In the genomic region with DNA sequence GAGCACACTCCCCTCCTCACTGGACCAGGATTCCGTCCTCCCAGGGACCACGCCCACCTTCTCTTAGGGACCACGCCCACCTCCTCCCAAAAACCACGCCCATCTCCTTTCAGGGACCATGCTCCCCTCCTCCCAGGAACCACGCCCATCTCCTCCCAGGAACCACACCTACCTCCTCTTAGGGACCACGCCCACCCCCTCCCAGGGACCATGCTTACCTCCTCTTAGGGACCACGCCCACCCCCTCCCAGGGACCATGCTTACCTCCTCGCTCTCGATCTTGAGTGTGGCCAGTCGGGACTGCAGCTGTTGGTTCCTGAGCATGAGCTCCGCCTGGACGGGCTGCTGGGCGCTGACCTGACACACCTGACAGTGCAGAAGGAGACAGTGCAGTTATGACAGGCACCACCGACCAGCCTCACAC, we compare ENCODE assay signal across 15 mouse cellular contexts.
DNase-seq lines count a peak whose midpoint lies in the region; ATAC-seq and TF ChIP-seq lines count a peak whose summit lies in the region.
"Had no signal": no experiment of that assay in that cellular context is flagged by ENCODE, and none has a peak within 500 bp of the region (broad histone marks: within the 10 kb centered on the region; RNA-seq: fewer than 3 reads in every experiment).

No protein-coding gene starts in this region.

- H3K9ac ChIP-seq in limb, embryonic 15.5 days = no peak overlapping the region
- H3K9ac ChIP-seq in ES-Bruce4 (ENCODE audit: low read depth, poor library complexity, severe bottlenecking) = no peak overlapping the region
- no peak overlapping the region for H3K9ac ChIP-seq in liver, embryonic 11.5 days (ENCODE audit: low read depth, low read length)

- TF ChIP-seq POLR2A in ES-Bruce4 (IDR thresholded peaks at IDR 0.05; ENCODE audit: insufficient read depth, low read length) = no peak

- DNase-seq in embryo, embryonic 10 days (ENCODE audit: low spot score) = peak; percentile 57
- DNase-seq in embryo, embryonic 10.5 days (ENCODE audit: low spot score) = no peak
- no peak for DNase-seq in limb, embryonic 10.5 days (ENCODE audit: low spot score)
- DNase-seq in liver, embryonic 11.5 days (ENCODE audit: low spot score) = no peak
- DNase-seq in T-cell, adult 2 months (ENCODE audit: low spot score) = no peak
- DNase-seq: cerebellum, adult 2 months; heart, adult 11 months; heart, postnatal 14 days; kidney, adult 2 months; right cerebral cortex, postnatal 4 days had no signal

- H3K4me1 ChIP-seq in limb, embryonic 15.5 days = peaks cover 2% of the 10 kb centered on the region; the same call in 1 of the 2 replicates
- H3K4me1 ChIP-seq in limb, embryonic 10.5 days = peaks cover 5% of the 10 kb centered on the region; the same call in 1 of the 2 replicates
- no peaks in the 10 kb centered on the region for H3K4me1 ChIP-seq in ES-Bruce4 (ENCODE audit: control insufficient read depth, insufficient read depth, low read length)
- H3K4me1 ChIP-seq in liver, embryonic 11.5 days (replicated peaks; ENCODE audit: control insufficient read depth, insufficient read depth, low read length) = no peaks in the 10 kb centered on the region; the same call in 1 of the 2 replicates

- no peak for TF ChIP-seq CTCF in ES-Bruce4 (IDR thresholded peaks at IDR 0.05; ENCODE audit: low read depth, low read length)

- no peaks in the 10 kb centered on the region for H3K9me3 ChIP-seq in limb, embryonic 15.5 days
- H3K9me3 ChIP-seq in limb, embryonic 10.5 days (replicated peaks) = no peaks in the 10 kb centered on the region
- no peaks in the 10 kb centered on the region for H3K9me3 ChIP-seq in ES-Bruce4 (replicated peaks; ENCODE audit: control insufficient read depth, insufficient read depth, low read length, poor library complexity, severe bottlenecking)
- H3K9me3 ChIP-seq in liver, embryonic 11.5 days (ENCODE audit: control insufficient read depth, low read length) = no peaks in the 10 kb centered on the region

- H3K4me2 ChIP-seq in limb, embryonic 15.5 days = no peak overlapping the region
- no peak overlapping the region for H3K4me2 ChIP-seq in liver, embryonic 11.5 days
- H3K4me2 ChIP-seq: midbrain, embryonic 11.5 days had no signal

- no peak overlapping the region for H3K4me3 ChIP-seq in limb, embryonic 15.5 days
- no peak overlapping the region for H3K4me3 ChIP-seq in limb, embryonic 10.5 days
- peak overlapping the region; percentile 1; the same call in 1 of the 2 replicates for H3K4me3 ChIP-seq in ES-Bruce4 (ENCODE audit: low read depth, low read length)
- no peak overlapping the region for H3K4me3 ChIP-seq in liver, embryonic 11.5 days (ENCODE audit: low read depth, low read length)

- H3K27ac ChIP-seq in limb, embryonic 15.5 days = no peak overlapping the region
- no peak overlapping the region for H3K27ac ChIP-seq in limb, embryonic 10.5 days
- no peak overlapping the region for H3K27ac ChIP-seq in ES-Bruce4 (ENCODE audit: insufficient read depth, low read length)
- no peak overlapping the region for H3K27ac ChIP-seq in liver, embryonic 11.5 days (ENCODE audit: low read depth, low read length)
- H3K27ac ChIP-seq: hindbrain, postnatal 0 days had no signal

- H3K27me3 ChIP-seq in limb, embryonic 15.5 days = no peaks in the 10 kb centered on the region
- H3K27me3 ChIP-seq in limb, embryonic 10.5 days (ENCODE audit: low read depth, poor library complexity, severe bottlenecking) = no peaks in the 10 kb centered on the region
- H3K27me3 ChIP-seq in ES-Bruce4 (ENCODE audit: control insufficient read depth, insufficient read depth, low read length, poor library complexity, severe bottlenecking) = no peaks in the 10 kb centered on the region
- no peaks in the 10 kb centered on the region for H3K27me3 ChIP-seq in liver, embryonic 11.5 days (replicated peaks; ENCODE audit: control insufficient read depth, insufficient read depth, low read length)

- peaks cover 3% of the 10 kb centered on the region; the same call in 1 of the 2 replicates for H3K36me3 ChIP-seq in limb, embryonic 15.5 days
- H3K36me3 ChIP-seq in limb, embryonic 10.5 days = peaks cover 4% of the 10 kb centered on the region; the same call in 1 of the 2 replicates
- H3K36me3 ChIP-seq in ES-Bruce4 (ENCODE audit: control insufficient read depth, insufficient read depth, low read length, poor library complexity, severe bottlenecking) = no peaks in the 10 kb centered on the region
- no peaks in the 10 kb centered on the region for H3K36me3 ChIP-seq in liver, embryonic 11.5 days (ENCODE audit: control insufficient read depth, insufficient read depth, low read length)

- ATAC-seq in limb, embryonic 15.5 days (ENCODE audit: insufficient number of reproducible peaks, low FRiP score, low TSS enrichment, low read depth) = peak; percentile 61; the same call in 1 of the 2 replicates
- ATAC-seq in liver, embryonic 11.5 days (replicated peaks; ENCODE audit: low FRiP score) = peak; percentile 68
- ATAC-seq in frontal cortex, adult (ENCODE audit: low TSS enrichment) = no peak
- ATAC-seq: hindbrain, postnatal 0 days had no signal

- TF ChIP-seq EP300 in ES-Bruce4 (IDR thresholded peaks at IDR 0.05; ENCODE audit: insufficient read depth, low read depth, low read length) = no peak

- WGBS in limb, embryonic 15.5 days = 45% methylated on average over 14 of the region's 14 CpGs
- WGBS in limb, embryonic 10.5 days = 23% methylated on average over 14 of the region's 14 CpGs
- WGBS in liver, embryonic 11.5 days = 37% methylated on average over 14 of the region's 14 CpGs
